In genomic region chr2:3753749-3754148, GRCm38 (mm10) we compare ENCODE assay signal across 8 mouse cellular contexts.
A peak's percentile ranks its signal among the peaks of the same experiment; 100 is the strongest.
DNase-seq lines count a peak whose midpoint lies in the region; ATAC-seq lines count a peak whose summit lies in the region.

No protein-coding gene starts in this region.

- 36% methylated on average over 2 of the region's 2 CpGs for WGBS in heart, embryonic 12.5 days
- 39% methylated on average over 2 of the region's 2 CpGs for WGBS in hindbrain, embryonic 14.5 days

- no peak for DNase-seq in heart, postnatal 10 days
- DNase-seq in right cerebral cortex, adult 2 months (ENCODE audit: low spot score in 2 of 2) = peak; percentile 33 to 40
- DNase-seq in right cerebral cortex, postnatal 4 days = no peak
- DNase-seq in hindbrain, embryonic 14.5 days (ENCODE audit: low spot score) = peak; percentile 49
- peak; percentile 41 for DNase-seq in splenic B cell, adult 2 months (ENCODE audit: low read depth, low spot score)
- no peak for DNase-seq in ovary, adult 18-20 months (ENCODE audit: low spot score)
- DNase-seq in layer of hippocampus, adult 11-12 months (ENCODE audit: low spot score) = no peak

- no peak overlapping the region for H3K27ac ChIP-seq in heart, embryonic 12.5 days (ENCODE audit: poor library complexity, severe bottlenecking)
- H3K27ac ChIP-seq in hindbrain, embryonic 14.5 days = 0 out of 2 replicates have a peak overlapping the region, but pooled peaks have one; percentile 16

- no peak overlapping the region for H3K4me2 ChIP-seq in heart, embryonic 12.5 days
- no peak overlapping the region for H3K4me2 ChIP-seq in hindbrain, embryonic 14.5 days (replicated peaks)

- ATAC-seq in heart, embryonic 12.5 days (ENCODE audit: insufficient number of reproducible peaks, low FRiP score) = 0 out of 2 replicates have a peak, but pooled peaks have one; percentile 29
- peak; percentile 60; the same call in 1 of the 2 replicates for ATAC-seq in hindbrain, embryonic 14.5 days (ENCODE audit: low FRiP score)

- H3K36me3 ChIP-seq in heart, embryonic 12.5 days = no peaks in the 10 kb centered on the region
- H3K36me3 ChIP-seq in hindbrain, embryonic 14.5 days (replicated peaks; ENCODE audit: control insufficient read depth, insufficient read depth) = no peaks in the 10 kb centered on the region
- H3K36me3 ChIP-seq in splenic B cell, adult 2 months (ENCODE audit: control insufficient read depth, insufficient read depth, low read length, poor library complexity, severe bottlenecking) = no peaks in the 10 kb centered on the region; the same call in 1 of the 2 replicates

- H3K9me3 ChIP-seq in heart, embryonic 12.5 days (replicated peaks) = 0 out of 2 replicates have a peak, but pooled peaks cover 4% of the 10 kb centered on the region
- H3K9me3 ChIP-seq in hindbrain, embryonic 14.5 days (ENCODE audit: control insufficient read depth, low read length) = no peaks in the 10 kb centered on the region

- intact Hi-C loops in heart, postnatal 10 days (cut with DNase I) = no loop called here

- H3K4me3 ChIP-seq in heart, embryonic 12.5 days = no peak overlapping the region
- no peak overlapping the region for H3K4me3 ChIP-seq in hindbrain, embryonic 14.5 days (replicated peaks; ENCODE audit: low read length)

- H3K4me1 ChIP-seq in heart, embryonic 12.5 days (replicated peaks) = peaks cover 27% of the 10 kb centered on the region
- H3K4me1 ChIP-seq in hindbrain, embryonic 14.5 days (replicated peaks; ENCODE audit: control insufficient read depth, insufficient read depth, low read length) = peaks cover 34% of the 10 kb centered on the region

- H3K9ac ChIP-seq in heart, embryonic 12.5 days = no peak overlapping the region
- H3K9ac ChIP-seq in hindbrain, embryonic 14.5 days = no peak overlapping the region

- H3K27me3 ChIP-seq in heart, embryonic 12.5 days (replicated peaks) = no peaks in the 10 kb centered on the region
- no peaks in the 10 kb centered on the region for H3K27me3 ChIP-seq in hindbrain, embryonic 14.5 days (ENCODE audit: control insufficient read depth, insufficient read depth, low read length)
- H3K27me3 ChIP-seq in splenic B cell, adult 2 months (ENCODE audit: control insufficient read depth, insufficient read depth, low read length, poor library complexity, severe bottlenecking) = no peaks in the 10 kb centered on the region

Comparison
In these comparisons a context has a peak if more than half of its experiments do, and no peak if none do; other contexts are left out.
1. DNase-seq: peak in right cerebral cortex, adult 2 months (2 of 2), hindbrain, embryonic 14.5 days (single experiment) and splenic B cell, adult 2 months (single experiment); none in heart, postnatal 10 days (0 of 2), right cerebral cortex, postnatal 4 days (single experiment), ovary, adult 18-20 months (single experiment) and layer of hippocampus, adult 11-12 months (single experiment).